Mouse (Mus musculus) hindbrain, embryonic 14.5 days (tissue): ENCODE results near the gene Cdkl5. TPM values are rescaled to one million over a fixed set of nuclear protein-coding genes. Genes with fewer than 3 reads are reported as not detected.
A peak's percentile ranks its signal among the peaks of the same experiment; 100 is the strongest.

Source experiments
- ATAC-seq: fragments of 200-750 bp; cut with Nextera tagmentation; 2 replicates; pipeline ENCODE4 v1.8.0; 2017; ENCODE audit warnings: moderate number of reproducible peaks, mild to moderate bottlenecking, moderate TSS enrichment, moderate library complexity; ENCODE audit not compliant: low FRiP score
- DNase-seq: peaks from one replicate; pipeline ENCODE4 v3.0.0-alpha.2; 2015; ENCODE audit warnings: low spot score
- H3K27ac ChIP-seq: fragments of 300-500 bp; sonication (generic); 2 replicates; pipeline ENCODE4 v1.5.1; 2014; ENCODE audit warnings: mild to moderate bottlenecking, moderate library complexity
- H3K27me3 ChIP-seq: fragments of 300-500 bp; sonication (generic); 2 replicates; pipeline ENCODE4 v1.6.1; 2014; ENCODE audit warnings: mild to moderate bottlenecking, low read length, mixed read lengths; ENCODE audit not compliant: control insufficient read depth, insufficient read depth
- H3K36me3 ChIP-seq: fragments of 300-500 bp; sonication (generic); replicated peaks from 2 replicates; pipeline ENCODE4 v1.6.1; 2014; ENCODE audit not compliant: control insufficient read depth, insufficient read depth
- H3K4me1 ChIP-seq: fragments of 300-500 bp; sonication (generic); replicated peaks from 2 replicates; pipeline ENCODE4 v1.6.1; 2014; ENCODE audit warnings: antibody characterized with exemption, low read length, mixed read lengths; ENCODE audit not compliant: control insufficient read depth, insufficient read depth
- H3K4me2 ChIP-seq: fragments of 300-500 bp; sonication (generic); replicated peaks from 2 replicates; pipeline ENCODE4 v1.6.1; 2014; ENCODE audit warnings: mild to moderate bottlenecking, moderate library complexity
- H3K4me3 ChIP-seq: fragments of 300-500 bp; sonication (generic); replicated peaks from 2 replicates; pipeline ENCODE4 v1.5.1; 2014; ENCODE audit warnings: mild to moderate bottlenecking, low read length
- H3K9ac ChIP-seq: fragments of 300-500 bp; sonication (generic); 2 replicates; pipeline ENCODE4 v1.6.1; 2014
- H3K9me3 ChIP-seq: fragments of 300-500 bp; sonication (generic); 2 replicates; pipeline ENCODE4 v1.6.1; 2016; ENCODE audit warnings: low read length; ENCODE audit not compliant: control insufficient read depth
- WGBS: fragments of 180-500 bp; shearing (Covaris S2); extraction: QIAGEN DNeasy Blood & Tissue Kit; methylation state at CpG from one replicate; pipeline ENCODE4 v1.1.7; 2014; 5-methylcytosine and 5-hydroxymethylcytosine counted together
- polyA plus RNA-seq: library from polyadenylated mRNA; unstranded; fragments of >200 nt; fragmentation: Nextera tagmentation; extraction: Ambion mirVana; gene quantifications from 2 replicates; pipeline ENCODE4 v1.2.1, GENCODE M21; 2014

The Cdkl5 gene
- polyA plus RNA-seq = 5.7 and 6.1 TPM in 2 replicates

DNA sequence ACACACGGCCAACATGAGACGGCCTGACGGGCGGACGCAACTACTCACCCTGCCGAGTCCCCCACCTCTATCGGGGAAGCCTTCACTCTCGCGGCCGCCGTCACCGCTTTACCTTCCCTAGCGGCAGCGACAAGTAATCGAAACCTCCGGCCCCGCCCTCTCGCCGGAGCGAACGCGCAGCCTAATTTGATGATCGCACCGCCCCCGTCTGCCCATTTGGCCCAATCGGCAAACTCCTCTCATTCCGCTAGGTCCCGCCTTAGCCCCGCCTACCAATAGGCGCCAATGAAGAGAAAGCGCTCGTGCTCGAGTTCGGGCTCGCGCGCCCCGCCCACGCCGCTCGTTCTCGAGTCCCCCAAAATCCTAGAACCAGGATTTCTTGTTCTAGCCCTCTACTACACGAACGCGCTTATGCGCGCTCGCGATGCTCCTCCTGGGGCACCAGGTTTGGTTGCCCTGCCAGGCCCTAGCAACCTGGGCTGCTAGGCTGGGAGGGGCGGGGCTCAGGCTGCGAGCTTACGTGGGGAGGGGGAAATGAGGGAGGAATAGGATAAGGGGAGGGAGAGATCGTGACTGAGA, at the start of gene Cdkl5:
Cdkl5 (minus strand) TSS at position 162 of the 579 bp plus-strand sequence.
- peak within 1 kb of the TSS; percentile 65 for H3K9ac ChIP-seq
- 25% methylated on average over 53 of the region's 53 CpGs for WGBS

GRCm38 (mm10) chrX:161033235-161033803, 38.8 kb upstream of the Cdkl5 start:
- H3K9me3 ChIP-seq = no peaks in the 10 kb centered on the region
- no peaks in the 10 kb centered on the region for H3K4me1 ChIP-seq
- ATAC-seq (peak; percentile 43; the same call in 1 of the 2 replicates), DNase-seq (peak; percentile 73)
- H3K9ac ChIP-seq = no peak overlapping the region
- no peaks in the 10 kb centered on the region for H3K36me3 ChIP-seq
- H3K27ac ChIP-seq = no peak overlapping the region
- no peak overlapping the region for H3K4me3 ChIP-seq
- no peaks in the 10 kb centered on the region for H3K27me3 ChIP-seq
- H3K4me2 ChIP-seq = no peak overlapping the region
- 40% methylated on average over 3 of the region's 3 CpGs for WGBS

More for the DNA sequence above, at the start of gene Cdkl5:
- H3K27me3 ChIP-seq = 0 out of 2 replicates have a peak, but pooled peaks cover 15% of the 10 kb centered on the region
- H3K4me1 ChIP-seq = peaks cover 11% of the 10 kb centered on the region; the same call in 1 of the 2 replicates
- no peaks in the 10 kb centered on the region for H3K36me3 ChIP-seq
- DNase-seq = peak; percentile 93
- H3K27ac ChIP-seq = peak within 1 kb of the TSS; percentile 91
- peak within 1 kb of the TSS; percentile 63 for H3K4me3 ChIP-seq
- no peaks in the 10 kb centered on the region for H3K9me3 ChIP-seq
- peak within 1 kb of the TSS; percentile 56 for H3K4me2 ChIP-seq
- peak; percentile 96 for ATAC-seq

DNA sequence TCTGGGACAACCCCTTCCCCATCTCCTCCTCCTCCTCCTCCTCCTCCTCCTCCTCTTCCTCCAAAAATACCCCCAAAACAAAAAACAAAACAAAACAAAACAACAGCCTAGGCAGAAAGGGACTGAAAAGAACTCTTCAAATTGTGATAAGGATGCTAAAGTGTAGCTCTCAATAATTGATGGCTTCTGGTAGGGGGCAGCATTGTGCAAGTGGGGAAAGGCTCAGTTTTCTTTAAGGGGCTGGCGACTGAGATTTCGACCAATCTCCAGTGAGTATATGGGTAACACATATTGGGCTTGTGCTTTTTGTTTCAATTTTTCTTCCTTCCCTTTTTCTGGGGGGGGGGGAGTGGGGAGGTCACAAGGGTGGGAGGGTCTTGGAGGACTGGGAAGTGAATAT, 37.9 kb upstream of the Cdkl5 start:
- H3K4me1 ChIP-seq = no peaks in the 10 kb centered on the region
- no peaks in the 10 kb centered on the region for H3K27me3 ChIP-seq
- no peak overlapping the region for H3K4me2 ChIP-seq
- no peak for ATAC-seq
- no peak overlapping the region for H3K27ac ChIP-seq
- H3K9me3 ChIP-seq = no peaks in the 10 kb centered on the region
- H3K9ac ChIP-seq = no peak overlapping the region
- no peaks in the 10 kb centered on the region for H3K36me3 ChIP-seq
- no peak for DNase-seq
- no peak overlapping the region for H3K4me3 ChIP-seq
- WGBS = 42% methylated on average over 2 of the region's 2 CpGs

DNA sequence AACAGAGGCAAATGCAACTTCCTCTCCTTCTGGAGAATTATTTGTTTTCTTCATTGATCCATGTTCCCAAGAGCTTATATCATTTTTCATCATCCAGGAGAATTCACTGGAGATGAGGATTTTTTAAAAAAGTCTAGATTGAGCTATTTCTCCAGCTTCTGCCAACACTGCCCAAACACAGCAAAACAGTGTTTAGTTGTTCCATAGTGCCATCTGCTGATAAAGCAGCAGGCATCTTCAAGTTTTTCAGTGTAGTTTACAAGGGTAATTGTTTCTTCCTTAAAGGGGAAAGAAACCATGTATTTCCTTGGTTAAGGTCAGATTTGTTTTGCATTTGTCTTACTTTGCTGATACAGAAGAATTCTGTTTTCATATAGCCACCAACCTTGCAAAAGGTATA, 35.7 kb upstream of the Cdkl5 start:
- H3K27me3 ChIP-seq = no peaks in the 10 kb centered on the region
- H3K4me2 ChIP-seq = no peak overlapping the region
- no peak for ATAC-seq
- no peak for DNase-seq
- H3K36me3 ChIP-seq = no peaks in the 10 kb centered on the region
- no peaks in the 10 kb centered on the region for H3K9me3 ChIP-seq
- H3K4me3 ChIP-seq = no peak overlapping the region
- H3K9ac ChIP-seq = no peak overlapping the region
- no peaks in the 10 kb centered on the region for H3K4me1 ChIP-seq
- H3K27ac ChIP-seq = no peak overlapping the region

DNA sequence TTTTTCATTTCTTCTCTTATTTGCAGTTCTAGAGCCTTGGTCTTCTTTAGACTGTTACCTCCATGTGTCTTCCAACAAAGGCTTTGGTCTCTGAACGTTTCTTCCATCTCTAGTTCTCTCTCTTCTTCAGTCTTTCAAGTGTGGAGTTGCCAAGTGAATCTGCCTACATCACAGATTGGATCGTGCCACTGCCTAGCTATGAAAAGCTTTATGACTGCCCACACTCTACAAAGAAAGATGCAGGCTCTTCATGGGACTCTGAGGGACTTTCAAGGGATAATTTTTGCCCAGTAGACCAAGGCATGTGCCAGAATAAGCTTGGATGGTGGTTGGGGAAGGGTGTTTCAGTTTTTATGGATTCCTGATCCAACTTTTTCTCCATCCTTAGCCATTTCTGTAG, 30.0 kb upstream of the Cdkl5 start:
- Histone ChIP-seq H3K36me3 (no peaks in the 10 kb centered on the region), H3K4me1 (no peaks in the 10 kb centered on the region), H3K4me3 (no peak overlapping the region), H3K27me3 (no peaks in the 10 kb centered on the region), H3K4me2 (no peak overlapping the region), H3K9me3 (no peaks in the 10 kb centered on the region), H3K27ac (no peak overlapping the region), H3K9ac (no peak overlapping the region)
- DNase-seq = no peak
- WGBS = 70% methylated on average over 2 of the region's 2 CpGs
- no peak for ATAC-seq

- WGBS = 57% methylated on average over 7 of the region's 7 CpGs
- Histone ChIP-seq H3K4me3 (no peak overlapping the region), H3K9ac (no peak overlapping the region), H3K4me1 (no peaks in the 10 kb centered on the region), H3K4me2 (no peak overlapping the region), H3K9me3 (no peaks in the 10 kb centered on the region), H3K27ac (no peak overlapping the region), H3K27me3 (no peaks in the 10 kb centered on the region), H3K36me3 (no peaks in the 10 kb centered on the region)
- DNase-seq (no peak), ATAC-seq (no peak)
Observed at GRCm38 (mm10) chrX:161021548-161021947, 27.0 kb upstream of the Cdkl5 start.

DNA sequence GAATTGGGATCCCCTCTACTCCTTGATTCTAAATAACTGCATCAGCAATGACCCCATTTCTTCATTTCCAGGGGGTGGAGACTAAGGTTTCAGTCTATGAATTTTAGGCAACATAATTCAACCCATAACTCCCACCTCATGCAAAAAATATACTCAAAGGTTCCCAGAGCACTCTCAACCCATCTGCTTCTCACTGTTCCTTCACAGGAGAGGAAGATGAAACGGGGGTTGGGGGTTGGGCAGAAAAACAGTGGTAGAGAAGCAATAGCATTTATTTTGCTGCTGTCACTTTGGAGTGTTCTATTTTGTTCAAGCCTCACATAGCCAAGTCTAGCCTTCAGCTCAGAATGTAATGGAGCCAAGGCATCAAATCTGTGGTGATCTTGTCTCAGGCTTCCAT, 23.7 kb upstream of the Cdkl5 start:
- DNase-seq (no peak), ATAC-seq (no peak)
- Histone ChIP-seq H3K27ac (no peak overlapping the region), H3K36me3 (no peaks in the 10 kb centered on the region), H3K27me3 (no peaks in the 10 kb centered on the region), H3K4me2 (no peak overlapping the region), H3K4me1 (no peaks in the 10 kb centered on the region), H3K4me3 (no peak overlapping the region), H3K9ac (no peak overlapping the region), H3K9me3 (no peaks in the 10 kb centered on the region)
- 71% methylated on average over 1 of the region's 1 CpGs for WGBS

- no peak overlapping the region for H3K4me3 ChIP-seq
- H3K27me3 ChIP-seq = 0 out of 2 replicates have a peak, but pooled peaks cover 16% of the 10 kb centered on the region
- H3K9me3 ChIP-seq = no peaks in the 10 kb centered on the region
- H3K36me3 ChIP-seq = no peaks in the 10 kb centered on the region
- no peak overlapping the region for H3K9ac ChIP-seq
- ATAC-seq = no peak
- no peak overlapping the region for H3K27ac ChIP-seq
- no peak for DNase-seq
- 89% methylated on average over 1 of the region's 1 CpGs for WGBS
- no peak overlapping the region for H3K4me2 ChIP-seq
- H3K4me1 ChIP-seq = no peaks in the 10 kb centered on the region
Observed at GRCm38 (mm10) chrX:161006272-161006671, 11.8 kb upstream of the Cdkl5 start.

- Histone ChIP-seq H3K36me3 (no peaks in the 10 kb centered on the region), H3K4me2 (peak overlapping the region; percentile 49), H3K4me1 (peaks cover 11% of the 10 kb centered on the region; the same call in 1 of the 2 replicates), H3K27me3 (peaks cover 20% of the 10 kb centered on the region; the same call in 1 of the 2 replicates), H3K27ac (peak overlapping the region; percentile 91), H3K9me3 (no peaks in the 10 kb centered on the region), H3K4me3 (peak overlapping the region; percentile 63), H3K9ac (peak overlapping the region; percentile 60)
- DNase-seq = peak; percentile 37
- ATAC-seq = no peak
- 22% methylated on average over 5 of the region's 5 CpGs for WGBS
Observed at GRCm38 (mm10) chrX:160996051-160996450, 1.5 kb upstream of the Cdkl5 start.
